Mouse (Mus musculus): ENCODE data around the gene Kcnh1. TPM values are rescaled to one million over a fixed set of nuclear protein-coding genes. Genes with fewer than 3 reads are reported as not detected.

The Kcnh1 gene
- polyA plus RNA-seq (2014; fragmentation: Nextera tagmentation; extraction: Ambion mirVana) = 0.20 and 0.30 TPM in 2 replicates

DNA sequence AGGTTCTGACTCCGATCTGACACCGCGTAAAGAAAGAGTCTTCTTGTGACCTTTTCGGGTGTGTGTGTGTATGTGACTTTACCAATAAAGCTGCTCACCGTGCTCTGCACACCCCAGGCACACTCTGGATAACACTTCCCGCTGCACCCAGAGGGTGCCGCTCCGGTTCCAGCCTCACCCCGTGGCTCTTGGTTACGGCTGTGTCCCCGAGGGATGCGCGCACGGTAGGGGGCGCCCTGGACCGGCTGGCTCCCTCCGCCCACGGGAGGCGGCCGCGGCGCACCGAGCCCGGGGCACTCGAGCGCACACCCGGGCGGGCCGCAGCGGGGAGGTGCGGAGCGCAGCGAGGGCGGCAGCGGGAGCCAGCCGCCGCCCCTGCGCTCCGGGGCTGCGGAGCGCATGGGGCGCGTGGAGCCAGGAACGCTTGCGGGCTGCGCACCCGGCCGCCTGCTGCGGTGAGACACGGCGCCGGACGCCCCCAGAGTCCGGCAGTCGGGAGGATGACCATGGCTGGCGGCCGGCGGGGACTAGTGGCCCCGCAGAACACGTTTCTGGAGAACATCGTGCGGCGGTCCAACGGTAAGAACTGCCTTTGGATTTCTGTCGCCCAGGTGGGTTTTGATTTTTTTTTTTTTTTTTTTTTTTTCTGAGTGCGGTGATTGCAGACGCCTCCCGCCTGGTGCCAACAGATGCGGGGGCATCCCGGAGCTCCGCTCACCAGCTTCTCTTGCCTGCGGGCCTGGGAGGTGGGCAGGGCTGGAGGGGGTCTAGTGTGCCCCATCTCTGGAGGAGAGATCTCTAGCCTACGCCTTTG lies at the start of gene Kcnh1:
Gene Kcnh1, plus strand, starts transcription at position 267 of the 814 bp plus-strand sequence.
- peak within 1 kb of the TSS; percentile 43 to 55 for H3K4me3 ChIP-seq (ENCODE audit: control insufficient read depth in 1 of 2, insufficient read depth in 1 of 2, low read depth in 1 of 2, low read length in 2 of 2)
- peaks cover 2 to 4% of the 10 kb centered on the region in 2 experiments; a peak in 2 of 4 replicates for H3K4me1 ChIP-seq (ENCODE audit: control insufficient read depth in 2 of 2, insufficient read depth in 2 of 2, low read length in 2 of 2)
- H3K27me3 ChIP-seq (ENCODE audit: control insufficient read depth, insufficient read depth, low read length) = peaks cover 36% of the 10 kb centered on the region
- peak; percentile 78 for ATAC-seq (ENCODE audit: insufficient number of reproducible peaks, insufficient read depth, low FRiP score, low read depth)
- no peaks in the 10 kb centered on the region for H3K9me3 ChIP-seq (ENCODE audit: control insufficient read depth, low read length)
- no peaks in the 10 kb centered on the region for H3K36me3 ChIP-seq (ENCODE audit: control insufficient read depth, insufficient read depth, low read length)
- H3K27ac ChIP-seq (replicated peaks in 1 of 2; ENCODE audit: control insufficient read depth in 1 of 2, insufficient read depth in 1 of 2, low read depth in 2 of 2, low read length in 2 of 2) = no peak within 1 kb of the TSS
- H3K4me2 ChIP-seq (ENCODE audit: low read length) = peak within 1 kb of the TSS; percentile 90
- peak within 1 kb of the TSS; percentile 62 for H3K9ac ChIP-seq (ENCODE audit: low read length)
- WGBS = 2% methylated on average over 71 of the region's 73 CpGs

- Histone ChIP-seq H3K27ac (replicated peaks in 1 of 2; ENCODE audit: control insufficient read depth in 1 of 2, insufficient read depth in 1 of 2, low read depth in 2 of 2, low read length in 2 of 2) (no peak overlapping the region), H3K4me2 (ENCODE audit: low read length) (no peak overlapping the region), H3K36me3 (ENCODE audit: control insufficient read depth, insufficient read depth, low read length) (no peaks in the 10 kb centered on the region), H3K4me1 (ENCODE audit: control insufficient read depth in 2 of 2, insufficient read depth in 2 of 2, low read length in 2 of 2) (no peaks in the 10 kb centered on the region), H3K9ac (ENCODE audit: low read length) (no peak overlapping the region), H3K4me3 (ENCODE audit: control insufficient read depth in 1 of 2, insufficient read depth in 1 of 2, low read depth in 1 of 2, low read length in 2 of 2) (no peak overlapping the region), H3K9me3 (ENCODE audit: control insufficient read depth, low read length) (no peaks in the 10 kb centered on the region), H3K27me3 (ENCODE audit: control insufficient read depth, insufficient read depth, low read length) (no peaks in the 10 kb centered on the region)
- ATAC-seq (ENCODE audit: insufficient number of reproducible peaks, insufficient read depth, low FRiP score, low read depth) = no peak
- WGBS = 85% methylated on average over 4 of the region's 4 CpGs
Observed at GRCm38 (mm10) chr1:192151179-192151578, 39.4 kb upstream of the Kcnh1 start.

DNA sequence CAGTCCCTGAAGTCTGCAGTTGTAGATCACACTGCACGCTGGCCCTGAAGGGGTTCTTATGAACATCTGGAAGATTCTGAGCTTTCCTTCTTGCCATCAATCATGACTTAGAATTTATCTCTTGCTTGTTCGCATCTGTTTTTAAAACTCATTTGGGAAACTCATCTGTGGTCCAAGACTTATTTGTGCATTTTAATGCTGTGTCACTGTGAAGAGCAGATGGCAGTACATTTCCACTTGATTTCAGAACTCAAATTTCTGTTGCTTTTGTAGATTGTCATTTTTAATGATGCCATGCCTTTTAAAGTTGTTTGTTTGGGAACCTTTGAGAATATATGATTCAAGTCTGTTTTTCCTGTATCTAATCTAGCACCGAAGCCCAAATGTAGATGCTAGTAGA lies 19.1 kb upstream of the Kcnh1 start:
- Histone ChIP-seq H3K27me3 (ENCODE audit: control insufficient read depth, insufficient read depth, low read length) (no peaks in the 10 kb centered on the region), H3K36me3 (ENCODE audit: control insufficient read depth, insufficient read depth, low read length) (no peaks in the 10 kb centered on the region), H3K4me3 (ENCODE audit: control insufficient read depth in 1 of 2, insufficient read depth in 1 of 2, low read depth in 1 of 2, low read length in 2 of 2) (no peak overlapping the region), H3K27ac (replicated peaks in 1 of 2; ENCODE audit: control insufficient read depth in 1 of 2, insufficient read depth in 1 of 2, low read depth in 2 of 2, low read length in 2 of 2) (no peak overlapping the region), H3K9me3 (ENCODE audit: control insufficient read depth, low read length) (no peaks in the 10 kb centered on the region), H3K9ac (ENCODE audit: low read length) (no peak overlapping the region), H3K4me2 (ENCODE audit: low read length) (no peak overlapping the region), H3K4me1 (ENCODE audit: control insufficient read depth in 2 of 2, insufficient read depth in 2 of 2, low read length in 2 of 2) (no peaks in the 10 kb centered on the region)
- ATAC-seq (ENCODE audit: insufficient number of reproducible peaks, insufficient read depth, low FRiP score, low read depth) = no peak
- 87% methylated on average over 3 of the region's 3 CpGs for WGBS

- no peak overlapping the region for H3K4me3 ChIP-seq (ENCODE audit: control insufficient read depth in 1 of 2, insufficient read depth in 1 of 2, low read depth in 1 of 2, low read length in 2 of 2)
- H3K9me3 ChIP-seq (ENCODE audit: control insufficient read depth, low read length) = peaks cover 4% of the 10 kb centered on the region; the same call in 1 of the 2 replicates
- no peaks in the 10 kb centered on the region for H3K36me3 ChIP-seq (ENCODE audit: control insufficient read depth, insufficient read depth, low read length)
- H3K9ac ChIP-seq (ENCODE audit: low read length) = no peak overlapping the region
- ATAC-seq (ENCODE audit: insufficient number of reproducible peaks, insufficient read depth, low FRiP score, low read depth) = no peak
- H3K4me1 ChIP-seq (ENCODE audit: control insufficient read depth in 2 of 2, insufficient read depth in 2 of 2, low read length in 2 of 2) = no peaks in the 10 kb centered on the region
- H3K4me2 ChIP-seq (ENCODE audit: low read length) = no peak overlapping the region
- WGBS = 29% methylated on average over 3 of the region's 3 CpGs
- no peak overlapping the region for H3K27ac ChIP-seq (replicated peaks in 1 of 2; ENCODE audit: control insufficient read depth in 1 of 2, insufficient read depth in 1 of 2, low read depth in 2 of 2, low read length in 2 of 2)
- no peaks in the 10 kb centered on the region for H3K27me3 ChIP-seq (ENCODE audit: control insufficient read depth, insufficient read depth, low read length)
Observed at GRCm38 (mm10) chr1:192179877-192180276, 10.7 kb upstream of the Kcnh1 start.

- H3K4me3 ChIP-seq (ENCODE audit: control insufficient read depth in 1 of 2, insufficient read depth in 1 of 2, low read depth in 1 of 2, low read length in 2 of 2) = no peak overlapping the region
- H3K27me3 ChIP-seq (ENCODE audit: control insufficient read depth, insufficient read depth, low read length) = no peaks in the 10 kb centered on the region
- H3K9me3 ChIP-seq (ENCODE audit: control insufficient read depth, low read length) = peaks cover 4% of the 10 kb centered on the region; the same call in 1 of the 2 replicates
- no peak overlapping the region for H3K27ac ChIP-seq (replicated peaks in 1 of 2; ENCODE audit: control insufficient read depth in 1 of 2, insufficient read depth in 1 of 2, low read depth in 2 of 2, low read length in 2 of 2)
- H3K4me1 ChIP-seq (ENCODE audit: control insufficient read depth in 2 of 2, insufficient read depth in 2 of 2, low read length in 2 of 2) = no peaks in the 10 kb centered on the region
- no peaks in the 10 kb centered on the region for H3K36me3 ChIP-seq (ENCODE audit: control insufficient read depth, insufficient read depth, low read length)
- H3K9ac ChIP-seq (ENCODE audit: low read length) = no peak overlapping the region
- WGBS = 72% methylated on average over 4 of the region's 4 CpGs
- no peak overlapping the region for H3K4me2 ChIP-seq (ENCODE audit: low read length)
- no peak for ATAC-seq (ENCODE audit: insufficient number of reproducible peaks, insufficient read depth, low FRiP score, low read depth)
Observed at GRCm38 (mm10) chr1:192181696-192182257, 8.8 kb upstream of the Kcnh1 start.

DNA sequence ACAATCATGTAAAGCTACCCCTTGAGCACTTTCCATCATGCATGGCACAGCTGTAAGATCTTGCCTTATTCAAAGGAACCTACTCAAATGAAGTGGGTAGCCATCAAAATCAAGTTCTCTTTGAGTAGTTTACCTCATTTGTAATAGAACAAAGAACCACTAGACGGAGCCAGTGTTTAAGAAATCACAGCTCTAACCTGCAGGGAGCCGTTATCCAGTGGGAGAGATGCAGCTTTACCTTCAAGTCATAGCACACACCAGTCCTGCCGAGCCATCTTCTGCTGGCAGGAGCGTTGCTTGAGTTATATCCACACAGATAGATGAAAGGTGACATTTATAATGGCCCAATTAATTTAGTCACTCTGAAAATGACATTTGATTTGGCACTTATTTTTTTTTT lies 1.5 kb upstream of the Kcnh1 start:
- H3K36me3 ChIP-seq (ENCODE audit: control insufficient read depth, insufficient read depth, low read length) = no peaks in the 10 kb centered on the region
- no peak overlapping the region for H3K4me3 ChIP-seq (ENCODE audit: control insufficient read depth in 1 of 2, insufficient read depth in 1 of 2, low read depth in 1 of 2, low read length in 2 of 2)
- H3K27ac ChIP-seq (replicated peaks in 1 of 2; ENCODE audit: control insufficient read depth in 1 of 2, insufficient read depth in 1 of 2, low read depth in 2 of 2, low read length in 2 of 2) = no peak overlapping the region
- ATAC-seq (ENCODE audit: insufficient number of reproducible peaks, insufficient read depth, low FRiP score, low read depth) = no peak
- 9% methylated on average over 4 of the region's 4 CpGs for WGBS
- no peak overlapping the region for H3K9ac ChIP-seq (ENCODE audit: low read length)
- H3K4me2 ChIP-seq (ENCODE audit: low read length) = no peak overlapping the region
- peaks cover 36% of the 10 kb centered on the region for H3K27me3 ChIP-seq (ENCODE audit: control insufficient read depth, insufficient read depth, low read length)
- H3K9me3 ChIP-seq (ENCODE audit: control insufficient read depth, low read length) = no peaks in the 10 kb centered on the region
- peaks cover 2 to 4% of the 10 kb centered on the region in 2 experiments; a peak in 2 of 4 replicates for H3K4me1 ChIP-seq (ENCODE audit: control insufficient read depth in 2 of 2, insufficient read depth in 2 of 2, low read length in 2 of 2)

- no peak for ATAC-seq (ENCODE audit: insufficient number of reproducible peaks, insufficient read depth, low FRiP score, low read depth)
- Histone ChIP-seq H3K4me1 (ENCODE audit: control insufficient read depth in 2 of 2, insufficient read depth in 2 of 2, low read length in 2 of 2) (peaks cover 2 to 4% of the 10 kb centered on the region in 2 experiments; a peak in 2 of 4 replicates), H3K4me3 (ENCODE audit: control insufficient read depth in 1 of 2, insufficient read depth in 1 of 2, low read depth in 1 of 2, low read length in 2 of 2) (no peak overlapping the region), H3K27ac (replicated peaks in 1 of 2; ENCODE audit: control insufficient read depth in 1 of 2, insufficient read depth in 1 of 2, low read depth in 2 of 2, low read length in 2 of 2) (no peak overlapping the region), H3K9ac (ENCODE audit: low read length) (no peak overlapping the region), H3K4me2 (ENCODE audit: low read length) (no peak overlapping the region), H3K9me3 (ENCODE audit: control insufficient read depth, low read length) (no peaks in the 10 kb centered on the region), H3K27me3 (ENCODE audit: control insufficient read depth, insufficient read depth, low read length) (peaks cover 36% of the 10 kb centered on the region), H3K36me3 (ENCODE audit: control insufficient read depth, insufficient read depth, low read length) (no peaks in the 10 kb centered on the region)
- WGBS = 83% methylated on average over 11 of the region's 11 CpGs
Observed at GRCm38 (mm10) chr1:192189771-192190170, 803 bp upstream of the Kcnh1 start.

Measured in heart, embryonic 14.5 days (tissue).